Mouse (Mus musculus) MEL (cell line): ENCODE data around the gene Apon. TPM values are rescaled to one million over a fixed set of nuclear protein-coding genes. Genes with fewer than 3 reads are reported as not detected.

ENCODE experiments used
- DNase-seq: peaks from one replicate; pipeline ENCODE4 v3.0.0; 2011; ENCODE audit warnings: low read depth, low spot score
- H3K27ac ChIP-seq: 2 replicates; pipeline ENCODE4 v1.5.1; 2012; ENCODE audit warnings: low read depth, mild to moderate bottlenecking, control low read depth, low read length, moderate library complexity; ENCODE audit not compliant: control insufficient read depth
- H3K27me3 ChIP-seq, 2 experiments: fragments of 150-350 bp in 1 of 2; sonication (generic) in 1 of 2; 2 replicates each; pipeline ENCODE4 v1.6.1; 2012; ENCODE audit warnings: low read length in 2 of 2, mild to moderate bottlenecking in 2 of 2, improper control_type of control experiment in 1 of 2, moderate library complexity in 1 of 2; ENCODE audit not compliant: insufficient read depth in 2 of 2, control insufficient read depth in 1 of 2
- H3K36me3 ChIP-seq, 2 experiments: 2 replicates each; pipeline ENCODE4 v1.6.1; 2012 to 2014; ENCODE audit warnings: low read length in 2 of 2, improper control_type of control experiment in 1 of 2, inconsistent platforms in 1 of 2, mild to moderate bottlenecking in 1 of 2; ENCODE audit not compliant: insufficient read depth in 2 of 2, control insufficient read depth in 1 of 2
- H3K4me1 ChIP-seq, 2 experiments: fragments of 150-350 bp in 1 of 2; sonication (generic) in 1 of 2; 2 replicates each; pipeline ENCODE4 v1.6.1; 2012; ENCODE audit warnings: low read length in 2 of 2, improper control_type of control experiment in 1 of 2, mild to moderate bottlenecking in 1 of 2; ENCODE audit not compliant: insufficient read depth in 2 of 2, control insufficient read depth in 1 of 2
- H3K4me3 ChIP-seq, 2 experiments: fragments of 150-350 bp in 1 of 2; sonication (generic) in 1 of 2; 2 replicates each; pipeline ENCODE4 v1.5.1; 2012; ENCODE audit warnings: low read depth in 2 of 2, low read length in 2 of 2, mild to moderate bottlenecking in 2 of 2, moderate library complexity in 2 of 2, control low read depth in 1 of 2, improper control_type of control experiment in 1 of 2; ENCODE audit not compliant: control insufficient read depth in 1 of 2, insufficient read depth in 1 of 2
- H3K79me2 ChIP-seq: 2 replicates; pipeline ENCODE4 v1.6.1; 2012; ENCODE audit warnings: mild to moderate bottlenecking, low read length, moderate library complexity; ENCODE audit not compliant: control insufficient read depth, poor library complexity, insufficient read depth
- H3K9ac ChIP-seq: 2 replicates; pipeline ENCODE4 v1.6.1; 2012; ENCODE audit warnings: low read depth, mild to moderate bottlenecking, control low read depth, low read length, moderate library complexity; ENCODE audit not compliant: control insufficient read depth, poor library complexity, severe bottlenecking
- H3K9me3 ChIP-seq: fragments of 150-350 bp; sonication (generic); replicated peaks from 2 replicates; pipeline ENCODE4 v1.6.1; 2012; ENCODE audit warnings: mild to moderate bottlenecking, low read length, improper control_type of control experiment, moderate library complexity; ENCODE audit not compliant: insufficient read depth
- BHLHE40 ChIP-seq: IDR thresholded peaks from 2 replicates; pipeline ENCODE4 v1.6.1; 2012; ENCODE audit warnings: low read depth, mild to moderate bottlenecking, inconsistent platforms, low read length, improper control_type of control experiment, borderline replicate concordance
- CHD1 ChIP-seq: IDR thresholded peaks from 2 replicates; pipeline ENCODE4 v1.6.1; 2012; ENCODE audit warnings: low read depth, mild to moderate bottlenecking, inconsistent platforms, low read length, improper control_type of control experiment
- E2F4 ChIP-seq: IDR thresholded peaks from 2 replicates; pipeline ENCODE4 v1.6.1; 2011; ENCODE audit warnings: low read depth, low read length, improper control_type of control experiment, borderline replicate concordance
- ELF1 ChIP-seq: IDR thresholded peaks from 2 replicates; pipeline ENCODE4 v1.6.1; 2014; ENCODE audit warnings: low read depth, mild to moderate bottlenecking, inconsistent platforms, low read length, improper control_type of control experiment, moderate library complexity
- EP300 ChIP-seq, 2 experiments: IDR thresholded peaks; 2 replicates each; pipeline ENCODE4 v1.6.1; 2011; ENCODE audit warnings: improper control_type of control experiment in 2 of 2, low read length in 2 of 2, low read depth in 1 of 2, mild to moderate bottlenecking in 1 of 2
- GABPA ChIP-seq: IDR thresholded peaks from 2 replicates; pipeline ENCODE4 v1.6.1; 2012; ENCODE audit warnings: low read depth, mild to moderate bottlenecking, inconsistent platforms, low read length, improper control_type of control experiment, moderate library complexity
- GATA1 ChIP-seq: IDR thresholded peaks from 2 replicates; pipeline ENCODE4 v1.6.1; 2011; ENCODE audit warnings: low read depth, low read length, improper control_type of control experiment
- HCFC1 ChIP-seq: IDR thresholded peaks from 2 replicates; pipeline ENCODE4 v1.6.1; 2012; ENCODE audit warnings: low read depth, mild to moderate bottlenecking, inconsistent platforms, low read length, improper control_type of control experiment, moderate library complexity
- JUND ChIP-seq: IDR thresholded peaks from 2 replicates; pipeline ENCODE4 v1.6.1; 2011; ENCODE audit warnings: low read depth, mild to moderate bottlenecking, improper control_type of control experiment, low read length
- KAT2A ChIP-seq: conservative IDR thresholded peaks from 2 replicates; pipeline ENCODE4 v1.6.1; 2012; ENCODE audit warnings: low read depth, low read length, improper control_type of control experiment, inconsistent platforms
- MAFK ChIP-seq: IDR thresholded peaks from 2 replicates; pipeline ENCODE4 v1.6.1; 2011; ENCODE audit warnings: low read depth, mild to moderate bottlenecking, low read length, improper control_type of control experiment, borderline replicate concordance
- MAZ ChIP-seq: IDR thresholded peaks from 2 replicates; pipeline ENCODE4 v1.6.1; 2012; ENCODE audit warnings: low read depth, mild to moderate bottlenecking, inconsistent platforms, low read length, improper control_type of control experiment
- MEF2A ChIP-seq: IDR thresholded peaks from 2 replicates; pipeline ENCODE4 v1.6.1; 2014; ENCODE audit warnings: low read depth, mild to moderate bottlenecking, inconsistent platforms, low read length, improper control_type of control experiment; ENCODE audit not compliant: poor library complexity, insufficient replicate concordance, severe bottlenecking; ENCODE audit errors: extremely low read depth
- MYC ChIP-seq: IDR thresholded peaks from 2 replicates; pipeline ENCODE4 v1.6.1; 2011; ENCODE audit warnings: low read depth, mild to moderate bottlenecking, low read length, improper control_type of control experiment, moderate library complexity
- NELFE ChIP-seq: IDR thresholded peaks from 2 replicates; pipeline ENCODE4 v1.6.1; 2011; ENCODE audit warnings: low read depth, low read length, improper control_type of control experiment
- NRF1 ChIP-seq: IDR thresholded peaks from 2 replicates; pipeline ENCODE4 v1.6.1; 2014; ENCODE audit warnings: low read depth, mild to moderate bottlenecking, inconsistent platforms, low read length, improper control_type of control experiment, moderate library complexity; ENCODE audit not compliant: poor library complexity, insufficient read depth, severe bottlenecking
- POLR2A ChIP-seq, 2 experiments: IDR thresholded peaks; 2 replicates each; pipeline ENCODE4 v1.6.1; 2011 to 2012; ENCODE audit warnings: low read length in 2 of 2, mild to moderate bottlenecking in 2 of 2, control low read depth in 1 of 2, improper control_type of control experiment in 1 of 2, low read depth in 1 of 2, moderate library complexity in 1 of 2; ENCODE audit not compliant: control insufficient read depth in 1 of 2, insufficient read depth in 1 of 2, poor library complexity in 1 of 2
- POLR2AphosphoS5 ChIP-seq: IDR thresholded peaks from 2 replicates; pipeline ENCODE4 v1.6.1; 2012; ENCODE audit warnings: low read depth, borderline replicate concordance, mild to moderate bottlenecking, inconsistent platforms, low read length, moderate library complexity, mixed read lengths
- RAD21 ChIP-seq: IDR thresholded peaks from 2 replicates; pipeline ENCODE4 v1.6.1; 2011; ENCODE audit warnings: mild to moderate bottlenecking, low read depth, low read length, improper control_type of control experiment
- SIN3A ChIP-seq: IDR thresholded peaks from 2 replicates; pipeline ENCODE4 v1.6.1; 2012; ENCODE audit warnings: low read length, improper control_type of control experiment, inconsistent platforms
- SMC3 ChIP-seq: IDR thresholded peaks from 2 replicates; pipeline ENCODE4 v1.6.1; 2011; ENCODE audit warnings: low read depth, low read length, improper control_type of control experiment
- TAL1 ChIP-seq: IDR thresholded peaks from 2 replicates; pipeline ENCODE4 v1.6.1; 2012; ENCODE audit warnings: mild to moderate bottlenecking, inconsistent platforms, low read length, moderate library complexity, mixed read lengths
- TCF12 ChIP-seq: IDR thresholded peaks from 2 replicates; pipeline ENCODE4 v1.6.1; 2014; ENCODE audit warnings: low read depth, mild to moderate bottlenecking, inconsistent platforms, low read length, improper control_type of control experiment, moderate library complexity
- UBTF ChIP-seq: IDR thresholded peaks from 2 replicates; pipeline ENCODE4 v1.6.1; 2012; ENCODE audit warnings: low read depth, mild to moderate bottlenecking, inconsistent platforms, low read length, improper control_type of control experiment, moderate library complexity, borderline replicate concordance; ENCODE audit not compliant: insufficient read depth
- USF2 ChIP-seq, 2 experiments: IDR thresholded peaks; 2 replicates each; pipeline ENCODE4 v1.6.1; 2011 to 2012; ENCODE audit warnings: improper control_type of control experiment in 2 of 2, low read length in 2 of 2, borderline replicate concordance in 1 of 2, inconsistent platforms in 1 of 2, low read depth in 1 of 2, mild to moderate bottlenecking in 1 of 2; ENCODE audit not compliant: insufficient read depth in 1 of 2
- ZKSCAN1 ChIP-seq: IDR thresholded peaks from 2 replicates; pipeline ENCODE4 v1.6.1; 2012; ENCODE audit warnings: low read depth, mild to moderate bottlenecking, inconsistent platforms, low read length, improper control_type of control experiment, moderate library complexity
- ZNF384 ChIP-seq: IDR thresholded peaks from 2 replicates; pipeline ENCODE4 v1.6.1; 2012; ENCODE audit warnings: low read depth, mild to moderate bottlenecking, inconsistent platforms, low read length, improper control_type of control experiment
- polyA plus RNA-seq, 2 experiments: library from polyadenylated mRNA; stranded (reverse) in 1 of 2; unstranded in 1 of 2; fragments of >175 nt in 1 of 2; fragments of >200 nt in 1 of 2; gene quantifications; 2 replicates each; pipeline versions ENCODE4 v1.2.1 to v1.2.4; 2012; ENCODE audit warnings: low replicate concordance in 2 of 2, low read depth in 1 of 2; ENCODE audit not compliant: insufficient read length in 2 of 2, insufficient read depth in 1 of 2, missing spikeins in 1 of 2
- total RNA-seq: library from RNA; depleted of rRNA; stranded (reverse); fragments of 300-350 nt; gene quantifications from 2 replicates; pipeline ENCODE4 v1.2.3, GENCODE M21; 2012

Apon gene
- total and polyA plus RNA-seq, 3 experiments: 0.27 to 0.46 TPM; not detected in 1

- no peaks in the 10 kb centered on the region for H3K4me1 ChIP-seq
- TF ChIP-seq UBTF: no peak
- TF ChIP-seq MYC: no peak
- no peak for TF ChIP-seq SIN3A
- TF ChIP-seq CHD1: no peak
- no peak for TF ChIP-seq E2F4
- TF ChIP-seq, all 39 proteins: peak for 0
- DNase-seq: no peak
- Histone ChIP-seq H3K36me3 (no peaks in the 10 kb centered on the region), H3K79me2 (no peaks in the 10 kb centered on the region), H3K9ac (no peak overlapping the region), H3K4me3 (no peak overlapping the region), H3K27ac (no peak overlapping the region), H3K27me3 (no peaks in the 10 kb centered on the region), H3K9me3 (no peaks in the 10 kb centered on the region)
These were observed 29.1 kb downstream of the Apon start for GRCm38 (mm10) chr10:128282886-128283450.

- no peaks in the 10 kb centered on the region for H3K36me3 ChIP-seq
- H3K9ac ChIP-seq: no peak overlapping the region
- DNase-seq: peak; percentile 75
- TF ChIP-seq HCFC1 (0 out of 2 replicates have a peak, but pooled peaks have one; percentile 20), USF2 (IDR thresholded peaks at IDR 0.05; ENCODE audit: borderline replicate concordance in 1 of 2, insufficient read depth in 1 of 2, low read depth in 1 of 2, low read length in 2 of 2) (no peak), POLR2A (IDR thresholded peaks at IDR 0.05; ENCODE audit: control insufficient read depth in 1 of 2, insufficient read depth in 1 of 2, low read depth in 1 of 2, low read length in 2 of 2, poor library complexity in 1 of 2) (no peak), JUND (no peak), MAFK (no peak), SMC3 (peak; percentile 87), NRF1 (no peak), GATA1 (no peak), ZKSCAN1 (no peak), ELF1 (0 out of 2 replicates have a peak, but pooled peaks have one; percentile 35), SIN3A (no peak), NELFE (no peak), KAT2A (no peak), UBTF (no peak), TCF12 (no peak), MEF2A (no peak), TAL1 (no peak), POLR2AphosphoS5 (no peak), RAD21 (peak; percentile 70), MYC (no peak), EP300 (IDR thresholded peaks at IDR 0.05; ENCODE audit: low read depth in 1 of 2, low read length in 2 of 2) (no peak), BHLHE40 (no peak), ZNF384 (peak; percentile 87), GABPA (no peak), MAZ (no peak)
These were observed 30.0 kb downstream of the Apon start for GRCm38 (mm10) chr10:128283604-128284579.

More at GRCm38 (mm10) chr10:128283604-128284579, 30.0 kb downstream of the Apon start:
- no peaks in the 10 kb centered on the region for H3K9me3 ChIP-seq
- H3K27me3 ChIP-seq: no peaks in the 10 kb centered on the region
- H3K4me3 ChIP-seq: no peak overlapping the region
- no peaks in the 10 kb centered on the region for H3K4me1 ChIP-seq
- no peaks in the 10 kb centered on the region for H3K79me2 ChIP-seq
- no peak overlapping the region for H3K27ac ChIP-seq
